Mouse (Mus musculus) cortical plate, adult 2 months (tissue): ENCODE measurements around the gene Sirpa.

ENCODE experiments used
- CTCF ChIP-seq: fragments of 200-500 bp; IDR thresholded peaks from 2 replicates; pipeline ENCODE4 v1.5.1; 2011; ENCODE audit warnings: mild to moderate bottlenecking, control low read depth, low read length; ENCODE audit not compliant: insufficient read depth; ENCODE audit errors: extremely low read depth
- POLR2A ChIP-seq: fragments of 200-500 bp; IDR thresholded peaks from 2 replicates; pipeline ENCODE4 v1.6.1; 2011; ENCODE audit warnings: mild to moderate bottlenecking, low read length, control low read depth; ENCODE audit not compliant: insufficient read depth; ENCODE audit errors: extremely low read depth

GRCm38 (mm10) chr2:129605816-129606215 lies 13.2 kb downstream of the Sirpa start:
- TF ChIP-seq POLR2A, result no peak
- TF ChIP-seq CTCF, result no peak
